Mouse (Mus musculus) heart, postnatal 0 days (tissue): ENCODE measurements around the gene Zranb3. TPM values are rescaled to one million over a fixed set of nuclear protein-coding genes. Genes with fewer than 3 reads are reported as not detected.

Source experiments
- ATAC-seq: fragments of 200-750 bp; cut with Nextera tagmentation; 2 replicates; pipeline ENCODE4 v1.8.0; 2017; ENCODE audit warnings: low read depth, moderate number of reproducible peaks, moderate library complexity; ENCODE audit not compliant: insufficient read depth
- DNase-seq: peaks from one replicate; pipeline ENCODE4 v3.0.0-alpha.2; 2016; ENCODE audit warnings: low spot score
- H3K27ac ChIP-seq: fragments of 300-500 bp; sonication (generic); 2 replicates; pipeline ENCODE4 v1.5.1; 2014; ENCODE audit warnings: low read depth, mild to moderate bottlenecking
- H3K27me3 ChIP-seq: fragments of 300-500 bp; sonication (generic); 2 replicates; pipeline ENCODE4 v1.6.1; 2014; ENCODE audit warnings: low read length, mixed read lengths; ENCODE audit not compliant: control insufficient read depth, insufficient read depth
- H3K36me3 ChIP-seq: fragments of 300-500 bp; sonication (generic); replicated peaks from 2 replicates; pipeline ENCODE4 v1.6.1; 2014; ENCODE audit warnings: low read length, mixed read lengths; ENCODE audit not compliant: control insufficient read depth, insufficient read depth
- H3K4me1 ChIP-seq: fragments of 300-500 bp; sonication (generic); 2 replicates; pipeline ENCODE4 v1.6.1; 2014; ENCODE audit warnings: antibody characterized with exemption; ENCODE audit not compliant: control insufficient read depth, insufficient read depth
- H3K4me2 ChIP-seq: fragments of 300-500 bp; sonication (generic); 2 replicates; pipeline ENCODE4 v1.6.1; 2014; ENCODE audit warnings: low read depth, mild to moderate bottlenecking, low read length, moderate library complexity
- H3K4me3 ChIP-seq: fragments of 300-500 bp; sonication (generic); 2 replicates; pipeline ENCODE4 v1.5.1; 2014; ENCODE audit warnings: low read depth, low read length
- H3K9ac ChIP-seq: fragments of 300-500 bp; sonication (generic); replicated peaks from 2 replicates; pipeline ENCODE4 v1.6.1; 2014; ENCODE audit warnings: low read depth, low read length, mixed read lengths
- H3K9me3 ChIP-seq: fragments of 300-500 bp; sonication (generic); replicated peaks from 2 replicates; pipeline ENCODE4 v1.6.1; 2016; ENCODE audit warnings: low read length; ENCODE audit not compliant: control insufficient read depth
- CTCF ChIP-seq: IDR thresholded peaks from 2 replicates; pipeline ENCODE4 v1.5.1; 2016; ENCODE audit warnings: antibody characterized with exemption, control low read depth, low read depth
- EP300 ChIP-seq: IDR thresholded peaks from 2 replicates; pipeline ENCODE4 v1.6.1; 2016; ENCODE audit warnings: antibody characterized with exemption, low read depth
- WGBS: fragments of 180-500 bp; shearing (Covaris S2); extraction: QIAGEN DNeasy Blood & Tissue Kit; methylation state at CpG from one replicate; pipeline ENCODE4 v1.1.7; 2014; 5-methylcytosine and 5-hydroxymethylcytosine counted together
- polyA plus RNA-seq: library from polyadenylated mRNA; unstranded; fragments of >200 nt; fragmentation: Nextera tagmentation; extraction: Ambion mirVana; gene quantifications from 2 replicates; pipeline ENCODE4 v1.2.1, GENCODE M21; 2015
- total RNA-seq: library from RNA; depleted of rRNA; stranded (reverse); fragments of >200 nt; gene quantifications from 2 replicates; pipeline ENCODE4 v1.2.3, GENCODE M21; 2014; ENCODE audit warnings: low replicate concordance

Zranb3 gene
- total and polyA plus RNA-seq, 2 experiments from 2014 or later: 1.9 to 2.1 TPM

DNA sequence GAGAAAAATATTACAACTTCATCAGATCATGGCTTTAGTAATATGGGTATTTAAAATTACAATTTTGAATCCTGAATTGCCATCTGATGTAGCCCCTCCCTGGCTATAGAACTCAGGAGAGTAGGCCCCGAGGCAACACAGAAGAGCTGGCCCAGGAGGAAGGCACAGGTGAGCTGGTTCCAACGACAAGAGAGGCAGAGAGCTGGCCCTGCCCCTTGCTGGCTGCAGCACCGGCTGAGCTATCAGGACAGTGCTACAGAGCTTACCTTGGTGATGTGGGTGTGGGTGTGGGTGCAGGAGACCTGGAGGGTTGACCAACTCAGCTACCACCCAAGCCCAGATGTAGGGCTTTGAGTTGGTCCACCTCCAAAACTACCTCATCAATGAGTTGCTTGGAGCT lies 114.6 kb downstream of the Zranb3 start:
- Histone ChIP-seq H3K36me3 (no peaks in the 10 kb centered on the region), H3K9ac (no peak overlapping the region), H3K9me3 (no peaks in the 10 kb centered on the region), H3K27ac (no peak overlapping the region), H3K4me2 (no peak overlapping the region), H3K4me3 (no peak overlapping the region), H3K4me1 (peaks cover 13% of the 10 kb centered on the region), H3K27me3 (no peaks in the 10 kb centered on the region)
- no peak for TF ChIP-seq CTCF
- no peak for TF ChIP-seq EP300
- ATAC-seq (no peak), DNase-seq (no peak)
- 83% methylated on average over 3 of the region's 3 CpGs for WGBS

DNA sequence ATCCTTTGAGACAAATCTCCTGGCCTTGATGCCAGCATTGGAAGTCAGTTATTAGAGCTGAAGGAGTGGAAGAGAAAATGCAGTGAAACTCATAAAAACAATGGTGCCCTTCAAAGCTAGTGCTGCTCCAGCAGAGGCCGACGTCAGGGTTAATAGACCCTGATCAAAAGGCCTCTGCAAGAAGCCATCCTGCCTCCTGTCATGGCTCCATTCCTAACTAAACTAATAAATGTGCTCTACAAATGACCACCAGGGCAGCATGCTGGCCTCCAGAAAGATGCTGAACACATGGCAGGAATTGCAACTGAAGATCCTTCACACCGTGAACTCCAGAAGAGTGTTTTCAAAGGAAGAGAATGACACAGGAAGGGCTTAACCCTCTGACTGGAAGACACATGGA lies 117.5 kb downstream of the Zranb3 start:
- ATAC-seq (no peak), DNase-seq (no peak)
- Histone ChIP-seq H3K36me3 (no peaks in the 10 kb centered on the region), H3K27me3 (no peaks in the 10 kb centered on the region), H3K4me3 (no peak overlapping the region), H3K4me1 (peaks cover 9% of the 10 kb centered on the region), H3K9ac (no peak overlapping the region), H3K27ac (no peak overlapping the region), H3K4me2 (no peak overlapping the region), H3K9me3 (no peaks in the 10 kb centered on the region)
- TF ChIP-seq CTCF: no peak
- no peak for TF ChIP-seq EP300
- WGBS: 65% methylated on average over 3 of the region's 3 CpGs

DNA sequence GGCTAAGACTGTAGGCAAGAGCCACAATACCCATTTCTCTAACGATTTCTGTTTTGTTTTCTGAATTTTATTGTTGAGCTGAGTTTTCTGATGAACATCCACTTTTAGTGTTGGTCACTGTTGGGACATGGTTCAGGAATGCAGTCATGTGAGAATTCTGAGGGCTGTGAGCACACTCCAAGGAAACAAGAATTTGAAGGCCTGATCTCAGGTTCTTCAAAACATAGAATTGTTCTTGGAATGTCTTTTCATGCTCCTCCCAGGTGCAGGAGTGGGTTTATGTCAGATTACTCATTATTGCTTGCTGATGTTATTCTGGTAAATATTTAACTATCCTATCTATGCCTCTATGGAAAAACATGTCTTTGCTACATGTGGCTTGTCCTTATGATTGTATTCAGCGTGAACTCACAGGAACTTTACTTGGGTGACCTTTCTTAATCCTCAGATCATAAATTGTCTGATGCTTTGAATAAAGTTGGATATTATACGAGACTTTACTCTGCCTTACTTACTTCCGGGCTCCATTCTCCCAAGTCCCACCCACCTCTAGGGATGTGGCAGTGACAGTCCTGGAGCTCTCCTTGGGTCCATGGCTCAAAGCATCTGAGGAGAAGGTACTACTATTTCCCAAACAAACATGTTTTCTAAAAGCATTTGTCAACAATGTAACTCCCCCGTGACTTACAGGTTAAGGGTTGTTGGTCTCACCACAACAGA lies 119.4 kb downstream of the Zranb3 start:
- DNase-seq (no peak), ATAC-seq (no peak)
- Histone ChIP-seq H3K4me2 (no peak overlapping the region), H3K4me1 (no peaks in the 10 kb centered on the region), H3K4me3 (no peak overlapping the region), H3K27ac (no peak overlapping the region), H3K9me3 (no peaks in the 10 kb centered on the region), H3K9ac (no peak overlapping the region), H3K27me3 (no peaks in the 10 kb centered on the region), H3K36me3 (no peaks in the 10 kb centered on the region)
- 90% methylated on average over 5 of the region's 5 CpGs for WGBS
- TF ChIP-seq EP300: no peak
- TF ChIP-seq CTCF: no peak

DNA sequence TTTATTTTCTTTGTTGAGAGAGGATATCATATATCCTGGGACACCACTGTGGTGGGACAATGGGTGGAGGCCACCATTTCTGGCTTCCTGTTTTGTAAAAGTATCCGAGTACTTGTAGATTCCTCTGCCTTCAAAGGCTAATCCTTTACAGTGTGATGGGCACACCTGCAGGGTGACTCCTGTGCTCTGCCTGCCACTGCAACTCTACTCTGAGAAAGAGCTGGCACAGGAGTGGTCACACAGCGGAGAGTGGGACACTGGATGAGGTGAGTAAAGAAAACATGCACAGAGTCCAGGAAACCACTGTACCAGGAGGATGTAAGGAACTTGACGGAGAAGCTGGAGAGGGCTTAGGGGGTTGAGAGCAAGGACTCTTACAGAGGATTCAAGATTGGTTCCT lies 120.6 kb downstream of the Zranb3 start:
- Histone ChIP-seq H3K27me3 (no peaks in the 10 kb centered on the region), H3K4me1 (no peaks in the 10 kb centered on the region), H3K4me2 (no peak overlapping the region), H3K27ac (no peak overlapping the region), H3K36me3 (no peaks in the 10 kb centered on the region), H3K9ac (no peak overlapping the region), H3K4me3 (no peak overlapping the region), H3K9me3 (no peaks in the 10 kb centered on the region)
- 80% methylated on average over 3 of the region's 3 CpGs for WGBS
- DNase-seq: no peak
- no peak for TF ChIP-seq CTCF
- TF ChIP-seq EP300: no peak
- ATAC-seq: no peak

DNA sequence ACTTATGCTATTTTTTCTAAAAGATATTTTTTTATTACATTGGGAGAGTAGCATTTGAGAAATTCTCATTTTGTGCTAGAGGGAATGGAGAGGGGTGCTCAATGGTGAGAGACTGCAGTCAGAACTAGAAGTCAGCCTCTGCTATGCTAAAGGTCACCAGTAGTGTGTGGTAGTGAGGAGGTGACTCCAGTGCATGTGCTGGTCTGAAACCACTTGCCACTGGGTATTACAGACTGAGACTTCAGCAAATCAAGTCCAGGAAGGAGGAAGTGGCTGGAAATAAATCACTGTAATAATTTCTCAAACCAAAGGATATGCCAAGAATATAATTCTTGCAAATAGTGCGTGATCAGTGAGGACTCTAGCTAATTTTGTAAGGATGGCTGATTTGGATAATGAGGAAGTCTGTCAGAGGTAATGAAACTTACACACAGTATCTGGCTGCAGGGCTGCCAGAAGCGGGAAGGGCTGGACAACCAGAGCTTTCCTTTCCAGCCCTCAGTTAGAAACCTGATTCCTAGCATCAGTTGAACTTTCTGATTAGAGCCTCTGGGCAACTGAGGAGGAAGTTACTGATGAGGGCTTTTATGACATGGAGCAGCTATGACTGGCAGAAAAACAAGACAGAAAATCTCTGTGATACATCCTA lies 121.8 kb downstream of the Zranb3 start:
- no peak overlapping the region for H3K4me2 ChIP-seq
- no peaks in the 10 kb centered on the region for H3K4me1 ChIP-seq
- no peaks in the 10 kb centered on the region for H3K36me3 ChIP-seq
- H3K4me3 ChIP-seq: no peak overlapping the region
- TF ChIP-seq CTCF (no peak), EP300 (no peak)
- no peak overlapping the region for H3K9ac ChIP-seq
- H3K27ac ChIP-seq: no peak overlapping the region
- H3K9me3 ChIP-seq: no peaks in the 10 kb centered on the region
- ATAC-seq: no peak
- no peak for DNase-seq
- 71% methylated on average over 2 of the region's 2 CpGs for WGBS
- no peaks in the 10 kb centered on the region for H3K27me3 ChIP-seq
